Mouse (Mus musculus) neural tube, embryonic 13.5 days (tissue): ENCODE measurements around the gene Tdrd1. TPM values are rescaled to one million over a fixed set of nuclear protein-coding genes. Genes with fewer than 3 reads are reported as not detected.

ENCODE experiments used
- polyA plus RNA-seq: library from polyadenylated mRNA; unstranded; fragments of >200 nt; fragmentation: Nextera tagmentation; extraction: Ambion mirVana; gene quantifications from 2 replicates; pipeline ENCODE4 v1.2.1, GENCODE M21; 2015

The Tdrd1 gene
- polyA plus RNA-seq, 1 experiment from 2014 or later, result 0.52 TPM

Other genes with a start within 250 kb of the Tdrd1 start
- gene Adrb1, start 104.0 kb upstream of the Tdrd1 start, polyA plus RNA-seq, result 0.38 and 0.55 TPM in 2 replicates
- gene Ccdc186, start 4.0 kb upstream of the Tdrd1 start, polyA plus RNA-seq, result 22.0 and 23.8 TPM in 2 replicates
- gene Vwa2, start 48.0 kb downstream of the Tdrd1 start, polyA plus RNA-seq, result 1.0 and 1.2 TPM in 2 replicates
- 17.7 and 18.7 TPM in 2 replicates for gene Afap1l2, start 182.0 kb downstream of the Tdrd1 start, polyA plus RNA-seq